Mouse (Mus musculus) CH12.LX (cell line): ENCODE results near the gene Tmcc1. TPM values are rescaled to one million over a fixed set of nuclear protein-coding genes. Genes with fewer than 3 reads are reported as not detected.

Source experiments
- DNase-seq: peaks from one replicate; pipeline ENCODE4 v3.0.0-alpha.2; 2013; ENCODE audit errors: extremely low read depth
- H3K27ac ChIP-seq: 2 replicates; pipeline ENCODE4 v1.5.1; 2012; ENCODE audit warnings: low read depth, mild to moderate bottlenecking, control low read depth, moderate library complexity; ENCODE audit not compliant: insufficient read depth
- H3K27me3 ChIP-seq: replicated peaks from 2 replicates; pipeline ENCODE3; 2012; ENCODE audit warnings: inconsistent platforms
- H3K36me3 ChIP-seq, 2 experiments: replicated peaks in 1 of 2; 2 replicates each; pipeline versions ENCODE3 to v1.6.1; 2012; ENCODE audit warnings: inconsistent platforms in 1 of 2, low read length in 1 of 2, mild to moderate bottlenecking in 1 of 2, mixed read lengths in 1 of 2, moderate library complexity in 1 of 2; ENCODE audit not compliant: control insufficient read depth in 1 of 2, insufficient read depth in 1 of 2
- H3K4me1 ChIP-seq, 2 experiments: 2 replicates each; pipeline ENCODE4 v1.6.1; 2012; ENCODE audit warnings: inconsistent platforms in 1 of 2, moderate library complexity in 1 of 2; ENCODE audit not compliant: insufficient read depth in 2 of 2, control insufficient read depth in 1 of 2
- H3K4me2 ChIP-seq: 2 replicates; pipeline ENCODE4 v1.6.1; 2012; ENCODE audit warnings: low read depth, mild to moderate bottlenecking, control low read depth; ENCODE audit not compliant: poor library complexity, insufficient read depth, severe bottlenecking
- H3K4me3 ChIP-seq, 3 experiments: fragments of 150-350 bp in 1 of 3; sonication (generic) in 1 of 3; replicated peaks in 1 of 3; 2 replicates each; pipeline versions ENCODE3 to v1.5.1; 2011 to 2012; ENCODE audit warnings: low read depth in 2 of 3, low read length in 2 of 3, mild to moderate bottlenecking in 2 of 3, moderate library complexity in 2 of 3, control low read depth in 1 of 3, improper control_type of control experiment in 1 of 3, inconsistent platforms in 1 of 3, mixed read lengths in 1 of 3; ENCODE audit not compliant: poor library complexity in 1 of 3
- H3K79me2 ChIP-seq: replicated peaks from 2 replicates; pipeline ENCODE4 v1.6.1; 2012; ENCODE audit warnings: mild to moderate bottlenecking, moderate library complexity; ENCODE audit not compliant: control insufficient read depth, poor library complexity, insufficient read depth, severe bottlenecking; ENCODE audit errors: extremely low read depth
- H3K9ac ChIP-seq: 2 replicates; pipeline ENCODE4 v1.6.1; 2012; ENCODE audit warnings: low read depth, mild to moderate bottlenecking, control low read depth, moderate library complexity; ENCODE audit not compliant: insufficient read depth
- H3K9me3 ChIP-seq: replicated peaks from 2 replicates; pipeline ENCODE3; 2012; ENCODE audit warnings: low read length, inconsistent platforms, mixed read lengths
- CHD1 ChIP-seq: IDR thresholded peaks from 2 replicates; pipeline ENCODE4 v1.6.1; 2012; ENCODE audit warnings: low read depth, low read length, improper control_type of control experiment, inconsistent platforms
- CHD2 ChIP-seq: IDR thresholded peaks from 2 replicates; pipeline ENCODE4 v1.6.1; 2011; ENCODE audit warnings: low read length, improper control_type of control experiment
- CTCF ChIP-seq, 2 experiments: IDR thresholded peaks in 1 of 2; conservative IDR thresholded peaks in 1 of 2; 2 replicates each; pipeline ENCODE4 v1.5.1; 2011 to 2012; ENCODE audit warnings: low read depth in 2 of 2, low read length in 2 of 2, improper control_type of control experiment in 1 of 2, inconsistent platforms in 1 of 2, mild to moderate bottlenecking in 1 of 2, moderate library complexity in 1 of 2
- E2F4 ChIP-seq: IDR thresholded peaks from 2 replicates; pipeline ENCODE4 v1.6.1; 2011; ENCODE audit warnings: low read depth, low read length, improper control_type of control experiment; ENCODE audit not compliant: insufficient replicate concordance
- ELF1 ChIP-seq: IDR thresholded peaks from 2 replicates; pipeline ENCODE4 v1.6.1; 2014; ENCODE audit warnings: low read depth, mild to moderate bottlenecking, inconsistent platforms, low read length, improper control_type of control experiment
- EP300 ChIP-seq: IDR thresholded peaks from 2 replicates; pipeline ENCODE4 v1.6.1; 2011; ENCODE audit warnings: low read length, improper control_type of control experiment
- GABPA ChIP-seq: IDR thresholded peaks from 2 replicates; pipeline ENCODE4 v1.6.1; 2012; ENCODE audit warnings: low read depth, low read length, improper control_type of control experiment, inconsistent platforms; ENCODE audit not compliant: insufficient replicate concordance
- HCFC1 ChIP-seq: IDR thresholded peaks from 2 replicates; pipeline ENCODE4 v1.6.1; 2012; ENCODE audit warnings: low read depth, mild to moderate bottlenecking, inconsistent platforms, low read length, improper control_type of control experiment
- JUN ChIP-seq: IDR thresholded peaks from 2 replicates; pipeline ENCODE4 v1.6.1; 2011; ENCODE audit warnings: low read depth, mild to moderate bottlenecking, low read length, improper control_type of control experiment, moderate library complexity; ENCODE audit not compliant: insufficient read depth
- JUND ChIP-seq: conservative IDR thresholded peaks from 2 replicates; pipeline ENCODE4 v1.6.1; 2011; ENCODE audit warnings: low read depth, low read length, improper control_type of control experiment
- KAT2A ChIP-seq: IDR thresholded peaks from 2 replicates; pipeline ENCODE4 v1.6.1; 2012; ENCODE audit warnings: low read length, improper control_type of control experiment, inconsistent platforms; ENCODE audit not compliant: insufficient replicate concordance
- MAFK ChIP-seq: IDR thresholded peaks from 2 replicates; pipeline ENCODE4 v1.6.1; 2011; ENCODE audit warnings: low read length, improper control_type of control experiment; ENCODE audit not compliant: insufficient replicate concordance
- MAX ChIP-seq: IDR thresholded peaks from 2 replicates; pipeline ENCODE4 v1.6.1; 2011; ENCODE audit warnings: low read length, improper control_type of control experiment
- MAZ ChIP-seq: IDR thresholded peaks from 2 replicates; pipeline ENCODE4 v1.6.1; 2012; ENCODE audit warnings: low read depth, mild to moderate bottlenecking, inconsistent platforms, low read length, improper control_type of control experiment, moderate library complexity
- MEF2A ChIP-seq: IDR thresholded peaks from 2 replicates; pipeline ENCODE4 v1.6.1; 2014; ENCODE audit warnings: low read depth, mild to moderate bottlenecking, inconsistent platforms, low read length, improper control_type of control experiment, borderline replicate concordance
- MXI1 ChIP-seq: IDR thresholded peaks from 2 replicates; pipeline ENCODE4 v1.6.1; 2011; ENCODE audit warnings: mild to moderate bottlenecking, low read depth, low read length, improper control_type of control experiment
- MYC ChIP-seq: IDR thresholded peaks from 2 replicates; pipeline ENCODE4 v1.6.1; 2011; ENCODE audit warnings: low read depth, mild to moderate bottlenecking, improper control_type of control experiment, low read length
- PAX5 ChIP-seq: IDR thresholded peaks from 2 replicates; pipeline ENCODE4 v1.6.1; 2012; ENCODE audit warnings: low read length, inconsistent platforms, mixed read lengths
- POLR2A ChIP-seq: IDR thresholded peaks from 2 replicates; pipeline ENCODE4 v1.6.1; 2011; ENCODE audit warnings: low read depth, mild to moderate bottlenecking, improper control_type of control experiment, low read length
- POLR2AphosphoS2 ChIP-seq: IDR thresholded peaks from 2 replicates; pipeline ENCODE4 v1.6.1; 2011; ENCODE audit warnings: low read depth, low read length, improper control_type of control experiment
- RAD21 ChIP-seq: IDR thresholded peaks from 2 replicates; pipeline ENCODE4 v1.6.1; 2011; ENCODE audit warnings: low read depth, mild to moderate bottlenecking, low read length, improper control_type of control experiment, moderate library complexity
- RCOR1 ChIP-seq: conservative IDR thresholded peaks from 2 replicates; pipeline ENCODE4 v1.6.1; 2012; ENCODE audit warnings: low read depth, mild to moderate bottlenecking, inconsistent platforms, low read length, improper control_type of control experiment
- SIN3A ChIP-seq: IDR thresholded peaks from 2 replicates; pipeline ENCODE4 v1.6.1; 2012; ENCODE audit warnings: low read length, improper control_type of control experiment, inconsistent platforms
- SMC3 ChIP-seq: IDR thresholded peaks from 2 replicates; pipeline ENCODE4 v1.6.1; 2011; ENCODE audit warnings: low read depth, low read length, improper control_type of control experiment
- TBP ChIP-seq: conservative IDR thresholded peaks from 2 replicates; pipeline ENCODE4 v1.6.1; 2011; ENCODE audit warnings: low read depth, low read length, improper control_type of control experiment
- UBTF ChIP-seq: IDR thresholded peaks from 2 replicates; pipeline ENCODE4 v1.6.1; 2012; ENCODE audit warnings: low read depth, mild to moderate bottlenecking, inconsistent platforms, low read length, improper control_type of control experiment, moderate library complexity
- USF1 ChIP-seq: IDR thresholded peaks from 2 replicates; pipeline ENCODE4 v1.6.1; 2014; ENCODE audit warnings: low read depth, mild to moderate bottlenecking, inconsistent platforms, low read length, improper control_type of control experiment
- USF2 ChIP-seq: conservative IDR thresholded peaks from 2 replicates; pipeline ENCODE4 v1.6.1; 2011; ENCODE audit warnings: low read depth, low read length, improper control_type of control experiment
- ZC3H11A ChIP-seq: IDR thresholded peaks from 2 replicates; pipeline ENCODE4 v1.6.1; 2012; ENCODE audit warnings: low read depth, mild to moderate bottlenecking, inconsistent platforms, low read length, improper control_type of control experiment
- ZNF384 ChIP-seq: IDR thresholded peaks from 2 replicates; pipeline ENCODE4 v1.6.1; 2012; ENCODE audit warnings: low read depth, low read length, improper control_type of control experiment, inconsistent platforms
- dilution Hi-C: fragments of 300-500 bp; cut with MboI; formaldehyde crosslinking; loops from 2 replicates; pipeline ENCODE4 v1.14.3; 2020; ENCODE audit warnings: low sequenced_read_pairs; ENCODE audit not compliant: extremely low pct_unique_long_range_greater_than_20kb, extremely low pct_ligation_motif_present
- in situ Hi-C: fragments of 300-500 bp; cut with MboI; formaldehyde crosslinking; loops from 3 replicates; pipeline ENCODE4 v1.14.3; 2019; ENCODE audit warnings: low sequenced_read_pairs, low pct_ligation_motif_present, low pct_unique_long_range_greater_than_20kb, mixed read lengths
- polyA plus RNA-seq: library from polyadenylated mRNA; unstranded; fragments of >175 nt; gene quantifications from 2 replicates; pipeline ENCODE4 v1.2.1, GENCODE M21; 2012; ENCODE audit warnings: low read depth; ENCODE audit not compliant: insufficient read length
- total RNA-seq, 2 experiments: library from RNA; depleted of rRNA; stranded (reverse); fragments of 300-350 nt in 1 of 2; fragments of >200 nt in 1 of 2; gene quantifications; 2 replicates each; pipeline ENCODE4 v1.2.3; 2012 to 2014

The Tmcc1 gene
- total and polyA plus RNA-seq, 3 experiments: 3.6 to 60.8 (median 3.7) TPM

GRCm38 (mm10) chr6:116013687-116014086 is 179.6 kb downstream of the Tmcc1 start:
- in situ Hi-C loops: loop anchor here (25.0 kb wide), 2 partner anchors 399 to 599 kb away; no protein-coding TSS in a partner anchor
- Histone ChIP-seq H3K36me3 (no peaks in the 10 kb centered on the region), H3K27me3 (no peaks in the 10 kb centered on the region), H3K27ac (no peak overlapping the region), H3K4me3 (no peak overlapping the region), H3K9ac (no peak overlapping the region), H3K4me1 (peaks cover 0 to 22% of the 10 kb centered on the region in 2 experiments; a peak in 1 of 4 replicates), H3K4me2 (no peak overlapping the region), H3K79me2 (no peaks in the 10 kb centered on the region), H3K9me3 (no peaks in the 10 kb centered on the region)
- dilution Hi-C loops: no loop called here
- TF ChIP-seq JUN: no peak
- TF ChIP-seq KAT2A: no peak
- TF ChIP-seq USF1: no peak
- TF ChIP-seq CTCF (conservative IDR thresholded peaks at IDR 0.05 in 1 of 2, IDR thresholded peaks at IDR 0.05 in 1 of 2; ENCODE audit: low read depth in 2 of 2, low read length in 2 of 2): no peak
- TF ChIP-seq CHD1: no peak
- no peak for TF ChIP-seq CHD2
- TF ChIP-seq USF2: no peak
- TF ChIP-seq EP300: no peak
- TF ChIP-seq ELF1: no peak
- TF ChIP-seq PAX5: no peak
- TF ChIP-seq MAFK: no peak
- TF ChIP-seq POLR2A: no peak
- DNase-seq: no peak

DNA sequence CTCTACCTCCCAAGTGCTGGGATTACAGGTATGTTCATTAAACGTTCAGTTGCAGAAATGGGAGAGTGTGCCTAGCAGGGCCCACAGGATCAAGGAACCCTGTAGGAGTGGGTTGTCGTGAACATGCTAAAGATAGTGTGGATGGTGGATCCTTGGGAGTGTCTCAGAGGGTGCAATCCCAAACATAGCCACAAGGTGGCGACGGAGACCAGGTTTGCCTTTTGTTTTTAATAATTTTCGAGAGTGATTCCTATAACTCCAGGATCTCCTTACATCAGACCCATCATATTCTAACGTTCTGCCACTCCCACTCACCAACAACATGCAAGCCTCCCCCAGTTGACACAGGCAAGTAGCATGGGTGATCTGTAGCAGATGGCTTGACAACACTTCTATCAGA is 182.7 kb downstream of the Tmcc1 start:
- H3K4me1 ChIP-seq: peaks cover 0 to 14% of the 10 kb centered on the region in 2 experiments; a peak in 2 of 4 replicates
- peak; percentile 71 for DNase-seq
- no peak overlapping the region for H3K4me2 ChIP-seq
- no peaks in the 10 kb centered on the region for H3K79me2 ChIP-seq
- H3K27me3 ChIP-seq: no peaks in the 10 kb centered on the region
- no peak overlapping the region for H3K9ac ChIP-seq
- H3K4me3 ChIP-seq: no peak overlapping the region
- dilution Hi-C loops (no loop called here), in situ Hi-C loops (loop anchor here (25.0 kb wide), 2 partner anchors 402 to 602 kb away; no protein-coding TSS in a partner anchor)
- no peaks in the 10 kb centered on the region for H3K9me3 ChIP-seq
- H3K36me3 ChIP-seq: no peaks in the 10 kb centered on the region
- no peak overlapping the region for H3K27ac ChIP-seq
- no peak for TF ChIP-seq UBTF
- TF ChIP-seq RCOR1: no peak
- no peak for TF ChIP-seq POLR2AphosphoS2
- TF ChIP-seq JUN: no peak
- no peak for TF ChIP-seq MAFK
- TF ChIP-seq ELF1: no peak
- no peak for TF ChIP-seq JUND
- no peak for TF ChIP-seq ZNF384
- TF ChIP-seq MXI1: no peak
- no peak for TF ChIP-seq TBP
- no peak for TF ChIP-seq PAX5
- no peak for TF ChIP-seq MAX
- peak; percentile 71 for TF ChIP-seq ZC3H11A
- no peak for TF ChIP-seq MAZ
- no peak for TF ChIP-seq CHD2
- no peak for TF ChIP-seq HCFC1
- no peak for TF ChIP-seq SIN3A
- TF ChIP-seq GABPA: no peak
- no peak for TF ChIP-seq MYC
- peak; percentile 93 to 99 for TF ChIP-seq CTCF (conservative IDR thresholded peaks at IDR 0.05 in 1 of 2, IDR thresholded peaks at IDR 0.05 in 1 of 2; ENCODE audit: low read depth in 2 of 2, low read length in 2 of 2)
- no peak for TF ChIP-seq CHD1
- TF ChIP-seq MEF2A: no peak
- TF ChIP-seq E2F4: no peak
- TF ChIP-seq RAD21: no peak; the same call in none of the 2 replicates
- TF ChIP-seq SMC3: peak; percentile 90
